Mouse (Mus musculus) heart, embryonic 14.5 days (tissue): Measurements from ENCODE around the gene Rrp15. TPM values are rescaled to one million over a fixed set of nuclear protein-coding genes. Genes with fewer than 3 reads are reported as not detected.
"Not testable (repeated sequence)": the region's sequence is repeated elsewhere in the genome, so short reads cannot be mapped to it uniquely, and the experiment has no call there.

ENCODE experiments used
- ATAC-seq: fragments of 200-750 bp; cut with Nextera tagmentation; 2 replicates; pipeline ENCODE4 v1.8.0; 2017; ENCODE audit warnings: low read depth, moderate TSS enrichment; ENCODE audit not compliant: insufficient number of reproducible peaks, insufficient read depth, low FRiP score
- H3K27ac ChIP-seq, 2 experiments: fragments of 200-500 bp in 1 of 2; fragments of 300-500 bp in 1 of 2; sonication (generic) in 1 of 2; replicated peaks in 1 of 2; 2 replicates each; pipeline ENCODE4 v1.5.1; 2012 to 2014; ENCODE audit warnings: low read depth in 2 of 2, low read length in 2 of 2, control low read depth in 1 of 2, mild to moderate bottlenecking in 1 of 2, mixed read lengths in 1 of 2; ENCODE audit not compliant: control insufficient read depth in 1 of 2, insufficient read depth in 1 of 2
- H3K27me3 ChIP-seq: fragments of 300-500 bp; sonication (generic); 2 replicates; pipeline ENCODE4 v1.6.1; 2014; ENCODE audit warnings: mild to moderate bottlenecking, low read length, control low read depth; ENCODE audit not compliant: control insufficient read depth, insufficient read depth
- H3K36me3 ChIP-seq: fragments of 300-500 bp; sonication (generic); 2 replicates; pipeline ENCODE4 v1.6.1; 2014; ENCODE audit warnings: mild to moderate bottlenecking, control low read depth, low read length, mixed read lengths; ENCODE audit not compliant: control insufficient read depth, insufficient read depth
- H3K4me1 ChIP-seq, 2 experiments: fragments of 200-500 bp in 1 of 2; fragments of 300-500 bp in 1 of 2; sonication (generic) in 1 of 2; 2 replicates each; pipeline ENCODE4 v1.6.1; 2012 to 2014; ENCODE audit warnings: low read length in 2 of 2, control low read depth in 1 of 2, mixed read lengths in 1 of 2; ENCODE audit not compliant: control insufficient read depth in 2 of 2, insufficient read depth in 2 of 2
- H3K4me2 ChIP-seq: fragments of 300-500 bp; sonication (generic); 2 replicates; pipeline ENCODE4 v1.6.1; 2014; ENCODE audit warnings: mild to moderate bottlenecking, low read length
- H3K4me3 ChIP-seq, 2 experiments: fragments of 200-500 bp in 1 of 2; fragments of 300-500 bp in 1 of 2; sonication (generic) in 1 of 2; 2 replicates each; pipeline ENCODE4 v1.5.1; 2012 to 2014; ENCODE audit warnings: low read length in 2 of 2, mild to moderate bottlenecking in 2 of 2, control low read depth in 1 of 2, low read depth in 1 of 2, moderate library complexity in 1 of 2; ENCODE audit not compliant: control insufficient read depth in 1 of 2, insufficient read depth in 1 of 2
- H3K9ac ChIP-seq: fragments of 300-500 bp; sonication (generic); 2 replicates; pipeline ENCODE4 v1.6.1; 2014; ENCODE audit warnings: mild to moderate bottlenecking, low read length
- H3K9me3 ChIP-seq: fragments of 300-500 bp; sonication (generic); 2 replicates; pipeline ENCODE4 v1.6.1; 2016; ENCODE audit warnings: low read length, control low read depth; ENCODE audit not compliant: control insufficient read depth
- WGBS: fragments of 180-500 bp; shearing (Covaris S2); extraction: QIAGEN DNeasy Blood & Tissue Kit; methylation state at CpG from one replicate; pipeline ENCODE4 v1.1.7; 2014; 5-methylcytosine and 5-hydroxymethylcytosine counted together
- polyA plus RNA-seq: library from polyadenylated mRNA; unstranded; fragments of >200 nt; fragmentation: Nextera tagmentation; extraction: Ambion mirVana; gene quantifications from 2 replicates; pipeline ENCODE4 v1.2.1, GENCODE M21; 2014

Rrp15 gene
- polyA plus RNA-seq, 1 experiment from 2014 or later = 32.6 TPM

- H3K9ac ChIP-seq = no peak overlapping the region
- 68% methylated on average over 5 of the region's 5 CpGs for WGBS
- H3K9me3 ChIP-seq = no peaks in the 10 kb centered on the region
- H3K36me3 ChIP-seq = no peaks in the 10 kb centered on the region
- no peak for ATAC-seq
- H3K4me1 ChIP-seq = no peaks in the 10 kb centered on the region
- H3K27ac ChIP-seq = no peak overlapping the region
- no peak overlapping the region for H3K4me3 ChIP-seq
- H3K4me2 ChIP-seq = no peak overlapping the region
- H3K27me3 ChIP-seq = no peaks in the 10 kb centered on the region
These were observed 21.5 kb upstream of the Rrp15 start for GRCm38 (mm10) chr1:186770659-186771058.

- H3K9me3 ChIP-seq = no peaks in the 10 kb centered on the region
- no peak overlapping the region for H3K4me2 ChIP-seq
- no peaks in the 10 kb centered on the region for H3K27me3 ChIP-seq
- no peak for ATAC-seq
- H3K4me1 ChIP-seq = no peaks in the 10 kb centered on the region
- WGBS = 65% methylated on average over 1 of the region's 1 CpGs
- H3K36me3 ChIP-seq = no peaks in the 10 kb centered on the region
- H3K4me3 ChIP-seq = no peak overlapping the region
- H3K27ac ChIP-seq = no peak overlapping the region
- H3K9ac ChIP-seq = no peak overlapping the region
These were observed 19.2 kb upstream of the Rrp15 start for GRCm38 (mm10) chr1:186768392-186768791.

- H3K9me3 ChIP-seq, ATAC-seq, H3K4me2 ChIP-seq, H3K36me3 ChIP-seq, H3K4me3 ChIP-seq, H3K27ac ChIP-seq, H3K27me3 ChIP-seq, H3K9ac ChIP-seq, H3K4me1 ChIP-seq: not testable (repeated sequence)
- WGBS = 61% methylated on average over 6 of the region's 6 CpGs
These were observed 14.3 kb upstream of the Rrp15 start for GRCm38 (mm10) chr1:186763451-186763850.

GRCm38 (mm10) chr1:186749675-186750283 is 621 bp upstream of the Rrp15 start:
- Histone ChIP-seq H3K9ac (peak overlapping the region; percentile 90), H3K9me3 (no peaks in the 10 kb centered on the region), H3K36me3 (no peaks in the 10 kb centered on the region), H3K4me1 (peaks cover 2 to 19% of the 10 kb centered on the region in 2 experiments; a peak in 3 of 4 replicates), H3K4me2 (peak overlapping the region; percentile 94), H3K4me3 (peak overlapping the region; percentile 69 to 90), H3K27me3 (no peaks in the 10 kb centered on the region), H3K27ac (peak overlapping the region; percentile 75 to 88)
- 28% methylated on average over 10 of the region's 10 CpGs for WGBS
- ATAC-seq = no peak

- peaks cover 41% of the 10 kb centered on the region for H3K36me3 ChIP-seq
- H3K9ac ChIP-seq = no peak overlapping the region
- H3K4me3 ChIP-seq = no peak overlapping the region
- H3K4me2 ChIP-seq = no peak overlapping the region
- H3K4me1 ChIP-seq = peaks cover 3 to 6% of the 10 kb centered on the region in 2 experiments; a peak in 2 of 4 replicates
- H3K27ac ChIP-seq = no peak overlapping the region
- H3K27me3 ChIP-seq = no peaks in the 10 kb centered on the region
- no peaks in the 10 kb centered on the region for H3K9me3 ChIP-seq
- 61% methylated on average over 7 of the region's 7 CpGs for WGBS
- ATAC-seq = no peak
These were observed 9.3 kb downstream of the Rrp15 start for GRCm38 (mm10) chr1:186739828-186740227.

- no peaks in the 10 kb centered on the region for H3K4me1 ChIP-seq
- 88% methylated on average over 5 of the region's 5 CpGs for WGBS
These were observed 13.6 kb downstream of the Rrp15 start for GRCm38 (mm10) chr1:186735537-186735936.

GRCm38 (mm10) chr1:186733052-186733451 is 16.1 kb downstream of the Rrp15 start:
- H3K36me3 ChIP-seq = peaks cover 29% of the 10 kb centered on the region
- 92% methylated on average over 8 of the region's 8 CpGs for WGBS
- no peak for ATAC-seq
- H3K9ac ChIP-seq = no peak overlapping the region
- no peak overlapping the region for H3K27ac ChIP-seq
- no peaks in the 10 kb centered on the region for H3K9me3 ChIP-seq
- H3K4me3 ChIP-seq = no peak overlapping the region
- no peaks in the 10 kb centered on the region for H3K27me3 ChIP-seq
- no peaks in the 10 kb centered on the region for H3K4me1 ChIP-seq
- no peak overlapping the region for H3K4me2 ChIP-seq

More at GRCm38 (mm10) chr1:186735537-186735936, 13.6 kb downstream of the Rrp15 start:
- H3K27ac ChIP-seq = no peak overlapping the region
- H3K27me3 ChIP-seq = no peaks in the 10 kb centered on the region
- no peak overlapping the region for H3K4me2 ChIP-seq
- no peak overlapping the region for H3K4me3 ChIP-seq
- H3K9ac ChIP-seq = no peak overlapping the region
- H3K9me3 ChIP-seq = no peaks in the 10 kb centered on the region
- H3K36me3 ChIP-seq = peaks cover 43% of the 10 kb centered on the region
- no peak for ATAC-seq

- Histone ChIP-seq H3K27ac (no peak overlapping the region), H3K4me1 (no peaks in the 10 kb centered on the region), H3K27me3 (no peaks in the 10 kb centered on the region), H3K9me3 (no peaks in the 10 kb centered on the region), H3K9ac (no peak overlapping the region), H3K36me3 (no peaks in the 10 kb centered on the region), H3K4me2 (no peak overlapping the region), H3K4me3 (no peak overlapping the region)
- ATAC-seq = no peak
- WGBS = 71% methylated on average over 4 of the region's 4 CpGs
These were observed 20.4 kb downstream of the Rrp15 start for GRCm38 (mm10) chr1:186728778-186729177.
